In the genomic region with DNA sequence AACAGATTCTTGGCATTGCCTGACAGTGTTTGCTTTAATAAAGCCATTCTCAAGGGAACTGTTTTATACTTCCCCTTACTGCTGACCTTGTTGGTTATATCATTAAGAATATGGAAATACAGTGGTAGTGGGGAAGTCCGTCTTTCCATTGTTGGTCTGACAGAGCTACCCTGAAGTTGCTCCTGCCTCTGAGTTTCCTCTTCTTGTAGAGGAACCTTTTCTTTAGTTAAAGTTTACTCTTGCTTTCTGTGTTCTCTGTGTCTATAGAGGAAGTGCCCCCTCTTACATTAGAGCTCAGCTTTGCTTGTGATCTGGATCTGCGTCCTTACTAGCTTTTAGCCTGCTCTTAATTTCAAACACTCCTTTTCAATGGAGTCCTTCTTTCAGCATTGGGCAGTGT, we compare ENCODE assay signal across 16 mouse cellular contexts. TPM values are rescaled to one million over a fixed set of nuclear protein-coding genes. Genes with fewer than 3 reads are reported as not detected.
DNase-seq lines count a peak whose midpoint lies in the region; ATAC-seq and TF ChIP-seq lines count a peak whose summit lies in the region.
"Had no signal": no experiment of that assay in that cellular context is flagged by ENCODE, and none has a peak within 500 bp of the region (broad histone marks: within the 10 kb centered on the region; RNA-seq: fewer than 3 reads in every experiment).

No protein-coding gene starts in this region.

- H3K4me1 ChIP-seq in kidney, postnatal 0 days (replicated peaks; ENCODE audit: insufficient read depth, low read length) = 0 out of 2 replicates have a peak, but pooled peaks cover 6% of the 10 kb centered on the region
- H3K4me1 ChIP-seq: embryonic facial prominence, embryonic 12.5 days; intestine, embryonic 15.5 days had no signal

- DNase-seq in kidney, postnatal 0 days (ENCODE audit: low spot score) = peak; percentile 32
- no peak for DNase-seq in kidney, postnatal 25 days
- peak; percentile 76 to 82 for DNase-seq in spleen, postnatal 36 days (ENCODE audit: low spot score in 2 of 2)
- DNase-seq in spleen, postnatal 14 days (ENCODE audit: low spot score in 2 of 2) = no peak
- DNase-seq in lung, postnatal 36 days = peak; percentile 48
- no peak for DNase-seq in thymus, postnatal 0 days (ENCODE audit: low spot score)
- no peak for DNase-seq in adrenal gland, postnatal 14 days
- no peak for DNase-seq in thymus, postnatal 10 days (ENCODE audit: low spot score in 2 of 2)
- DNase-seq: adrenal gland, postnatal 36 days; cerebellum, postnatal 10 days; gastrocnemius, postnatal 14 days had no signal

- no peak for TF ChIP-seq CTCF in kidney, postnatal 0 days (IDR thresholded peaks at IDR 0.05; ENCODE audit: low read depth)

- H3K4me3 ChIP-seq in kidney, postnatal 0 days (replicated peaks; ENCODE audit: low read depth, low read length) = no peak overlapping the region
- H3K4me3 ChIP-seq: embryonic facial prominence, embryonic 12.5 days; intestine, embryonic 15.5 days; limb, embryonic 13.5 days; myocyte had no signal

- H3K4me2 ChIP-seq in kidney, postnatal 0 days (ENCODE audit: low read length) = no peak overlapping the region
- H3K4me2 ChIP-seq: embryonic facial prominence, embryonic 12.5 days; intestine, embryonic 15.5 days; limb, embryonic 13.5 days had no signal

- ATAC-seq in kidney, postnatal 0 days (replicated peaks; ENCODE audit: low FRiP score, low read depth) = no peak
- ATAC-seq: forebrain, embryonic 14.5 days had no signal

- no peaks in the 10 kb centered on the region for H3K27me3 ChIP-seq in kidney, postnatal 0 days (ENCODE audit: insufficient read depth, low read length)
- H3K27me3 ChIP-seq: embryonic facial prominence, embryonic 12.5 days; intestine, embryonic 15.5 days; limb, embryonic 13.5 days had no signal

- H3K36me3 ChIP-seq in kidney, postnatal 0 days (ENCODE audit: insufficient read depth, low read length) = no peaks in the 10 kb centered on the region
- H3K36me3 ChIP-seq: embryonic facial prominence, embryonic 12.5 days; intestine, embryonic 15.5 days; limb, embryonic 13.5 days had no signal

- WGBS in kidney, postnatal 0 days = 69% methylated on average over 2 of the region's 2 CpGs

- no peak overlapping the region for H3K27ac ChIP-seq in kidney, postnatal 0 days
- H3K27ac ChIP-seq: embryonic facial prominence, embryonic 12.5 days; intestine, embryonic 15.5 days; limb, embryonic 13.5 days had no signal

- H3K9ac ChIP-seq in kidney, postnatal 0 days (ENCODE audit: low read depth, low read length) = no peak overlapping the region
- H3K9ac ChIP-seq: embryonic facial prominence, embryonic 12.5 days; intestine, embryonic 15.5 days; limb, embryonic 13.5 days had no signal

- no peaks in the 10 kb centered on the region for H3K9me3 ChIP-seq in kidney, postnatal 0 days (replicated peaks; ENCODE audit: low read length)
- H3K9me3 ChIP-seq: embryonic facial prominence, embryonic 12.5 days; intestine, embryonic 15.5 days; limb, embryonic 13.5 days had no signal

RNA-seq across cellular contexts. Expression of a gene that starts 42.9 kb away (rescaled TPM):
- 8.7 and 10.3 TPM in 2 replicates for polyA plus RNA-seq in kidney, postnatal 0 days (2015; fragmentation: Nextera tagmentation; extraction: Ambion mirVana)
- 18.6 and 21.5 TPM in 2 replicates for polyA plus RNA-seq in thymus, postnatal 0 days (2015; fragmentation: Nextera tagmentation; extraction: Ambion mirVana)
- 80.7 and 83.5 TPM in 2 replicates for total RNA-seq in adrenal gland, postnatal 14 days (2021)

Comparison
In these comparisons a context has a peak if more than half of its experiments do, and no peak if none do; other contexts are left out.
1. DNase-seq: peak in kidney, postnatal 0 days (single experiment), spleen, postnatal 36 days (2 of 2) and lung, postnatal 36 days (single experiment); none in kidney, postnatal 25 days (0 of 2), spleen, postnatal 14 days (0 of 2), thymus, postnatal 0 days (single experiment), adrenal gland, postnatal 14 days (single experiment) and thymus, postnatal 10 days (0 of 2).